Mouse (Mus musculus): ENCODE measurements around the gene Pde4c. TPM values are rescaled to one million over a fixed set of nuclear protein-coding genes. Genes with fewer than 3 reads are reported as not detected.

Pde4c gene
- total RNA-seq (2023), result 0.55 TPM

GRCm38 (mm10) chr8:70723486-70724210 lies at the start of gene Pde4c:
Gene Pde4c, plus strand, starts transcription at chr8:70723720.

GRCm38 (mm10) chr8:70698310-70699109 lies 25.0 kb upstream of the Pde4c start, which contains the start of gene Jund:
Gene Jund, plus strand, starts transcription at chr8:70698949.

GRCm38 (mm10) chr8:70703287-70703686 lies 20.2 kb upstream of the Pde4c start, which contains the start of gene Iqcn:
Gene Iqcn, plus strand, starts transcription at chr8:70703457.

GRCm38 (mm10) chr8:70718297-70718696 lies 5.2 kb upstream of the Pde4c start, which contains the start of gene Gm3336:
Gene Gm3336, plus strand, starts transcription at chr8:70718543.

GRCm38 (mm10) chr8:70754043-70754870 lies 30.7 kb downstream of the Pde4c start, which contains the start of gene Rab3a:
Gene Rab3a, plus strand, starts transcription at chr8:70754679.

GRCm38 (mm10) chr8:70760775-70761406 lies 37.4 kb downstream of the Pde4c start, which contains the start of gene Mpv17l2:
Gene Mpv17l2, minus strand, starts transcription at chr8:70760946.

GRCm38 (mm10) chr8:70776496-70777444 lies 53.2 kb downstream of the Pde4c start, which contains the start of gene Pik3r2:
Gene Pik3r2, minus strand, starts transcription at chr8:70776713.

Other genes with a start within 250 kb of the Pde4c start
- 7.7 TPM for gene Klhl26, start 246.8 kb upstream of the Pde4c start, total RNA-seq (2023)
- not detected for gene Tmem59l, start 236.4 kb upstream of the Pde4c start, total RNA-seq (2023)
- not detected for gene Crlf1, start 230.6 kb upstream of the Pde4c start, total RNA-seq (2023)
- gene Rex1bd, start 217.0 kb upstream of the Pde4c start, total RNA-seq (2023), result 51.6 TPM
- gene Uba52, start 212.9 kb upstream of the Pde4c start, total RNA-seq (2023), result 3,862 TPM
- gene Fkbp8, start 196.0 kb upstream of the Pde4c start, total RNA-seq (2023), result 240 TPM
- 61.7 TPM for gene Kxd1, start 195.8 kb upstream of the Pde4c start, total RNA-seq (2023)
- gene Ell, start 184.3 kb upstream of the Pde4c start, total RNA-seq (2023), result 34.7 TPM
- 74.6 TPM for gene Isyna1, start 129.3 kb upstream of the Pde4c start, total RNA-seq (2023)
- gene Ssbp4, start 114.8 kb upstream of the Pde4c start, total RNA-seq (2023), result 116 TPM
- gene Lrrc25, start 107.6 kb upstream of the Pde4c start, total RNA-seq (2023), result 1.8 TPM
- gene Gdf15, start 91.3 kb upstream of the Pde4c start, total RNA-seq (2023), result 0.89 TPM
- gene Pgpep1, start 63.3 kb upstream of the Pde4c start, total RNA-seq (2023), result 2.4 TPM
- gene Lsm4, start 50.5 kb upstream of the Pde4c start, total RNA-seq (2023), result 138 TPM
- 1,886 TPM for gene Jund, start 24.8 kb upstream of the Pde4c start, total RNA-seq (2023)
- gene Iqcn, start 20.3 kb upstream of the Pde4c start, total RNA-seq (2023), result 7.8 TPM
- not detected for gene Gm3336, start 5.2 kb upstream of the Pde4c start, total RNA-seq (2023)
- 5.1 TPM for gene Rab3a, start 31.0 kb downstream of the Pde4c start, total RNA-seq (2023)
- gene Mpv17l2, start 37.2 kb downstream of the Pde4c start, total RNA-seq (2023), result 23.3 TPM
- 10.3 TPM for gene Pik3r2, start 53.0 kb downstream of the Pde4c start, total RNA-seq (2023)
- 190 TPM for gene Mast3, start 81.3 kb downstream of the Pde4c start, total RNA-seq (2023)
- 2.8 TPM for gene Il12rb1, start 84.7 kb downstream of the Pde4c start, total RNA-seq (2023)
- 30.5 TPM for gene Arrdc2, start 116.0 kb downstream of the Pde4c start, total RNA-seq (2023)
- gene Kcnn1, start 139.5 kb downstream of the Pde4c start, total RNA-seq (2023), result not detected
- gene Ccdc124, start 150.2 kb downstream of the Pde4c start, total RNA-seq (2023), result 32.8 TPM
- not detected for gene Slc5a5, start 169.0 kb downstream of the Pde4c start, total RNA-seq (2023)
- 5,616 TPM for gene Rpl18a, start 173.7 kb downstream of the Pde4c start, total RNA-seq (2023)
- gene Map1s, start 182.2 kb downstream of the Pde4c start, total RNA-seq (2023), result 62.6 TPM